Mouse (Mus musculus) monocyte, adult 5-6 weeks (primary cell): ENCODE measurements around the gene Dcaf12. TPM values are rescaled to one million over a fixed set of nuclear protein-coding genes. Genes with fewer than 3 reads are reported as not detected.

ENCODE experiments used
- ATAC-seq: fragments of 153-309, 156-312 bp; replicated peaks from 2 replicates; pipeline ENCODE4 v1.8.0; 2017; ENCODE audit warnings: mild to moderate bottlenecking; ENCODE audit not compliant: low TSS enrichment, insufficient number of reproducible peaks, severe bottlenecking, poor library complexity, low FRiP score
- total RNA-seq: library from RNA; stranded (forward); fragments of 200-1000, 200-491, 200-594 nt; gene quantifications from 3 replicates; pipeline ENCODE4 v1.2.3, GENCODE M21; 2017

Gene Dcaf12
- total RNA-seq = 44.1 to 49.8 TPM (median 44.7 TPM) in 3 replicates

DNA sequence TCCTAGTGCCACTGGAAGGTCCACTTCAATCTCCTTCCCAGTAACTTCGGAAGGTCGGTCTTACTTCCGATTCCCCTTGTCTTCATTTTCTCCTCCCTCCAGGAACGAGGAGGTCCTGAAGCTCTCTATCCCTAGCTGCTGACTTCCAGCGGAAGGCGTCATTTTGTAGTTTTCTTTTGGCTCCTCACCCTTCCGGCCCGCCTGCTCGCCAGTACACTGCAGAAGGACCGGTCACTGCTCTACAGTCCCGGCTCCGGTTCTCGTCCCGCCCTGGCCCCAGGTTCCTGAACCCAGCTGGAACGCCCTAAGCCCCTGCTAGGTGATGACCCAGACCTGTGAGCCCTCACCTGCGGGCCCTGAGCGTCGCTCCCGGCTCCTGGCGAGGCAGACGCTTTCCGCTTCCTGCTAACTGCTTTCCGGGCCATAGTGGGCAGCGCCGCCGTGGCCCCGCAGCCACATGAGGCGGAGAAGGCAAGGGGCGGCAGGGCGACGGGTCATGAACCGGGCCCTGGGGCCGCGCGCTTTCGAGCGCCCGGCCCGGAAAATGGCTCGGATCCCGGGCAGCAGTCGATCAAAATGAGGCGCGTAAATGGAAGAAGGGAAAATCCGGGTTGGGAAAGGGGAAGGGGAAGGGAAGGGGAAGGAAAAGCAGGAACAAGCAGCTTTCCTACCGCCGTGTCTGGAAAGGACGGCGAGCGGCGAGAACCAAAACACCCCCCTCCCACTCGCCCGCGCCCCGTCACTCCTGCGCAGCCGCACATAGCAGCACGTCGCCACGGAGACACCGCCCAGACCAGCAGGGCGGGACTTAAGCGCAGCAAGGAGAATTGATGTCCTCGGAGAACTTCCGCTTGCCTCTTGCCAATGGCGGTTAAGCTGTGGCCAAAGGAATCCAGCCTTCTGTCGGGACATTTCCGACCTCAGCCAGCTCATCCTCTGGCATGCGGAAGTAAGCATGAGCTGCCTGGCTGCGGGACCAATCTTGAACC lies at the start of gene Dcaf12:
Dcaf12 (minus strand) TSS at position 749 of the 989 bp plus-strand sequence.
- peak; percentile 88 for ATAC-seq

DNA sequence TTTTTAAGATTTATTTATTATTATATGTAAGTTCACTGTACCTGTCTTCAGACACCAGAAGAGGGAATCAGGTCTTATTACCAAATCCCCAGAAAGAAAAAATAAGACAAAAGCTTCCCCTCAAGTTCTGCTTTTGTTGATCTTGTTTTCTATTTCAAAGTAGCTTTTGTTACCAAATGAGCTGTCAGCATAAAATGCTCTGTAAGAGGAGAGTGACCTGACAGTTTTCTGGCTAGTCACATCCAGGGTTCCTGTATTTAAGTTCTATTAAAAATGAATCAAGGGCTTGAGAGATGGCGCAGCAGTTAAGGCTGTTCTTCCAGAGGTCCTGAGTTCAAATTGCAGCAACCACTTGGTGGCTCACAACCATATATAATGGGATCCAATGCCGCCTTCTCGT lies 46.4 kb upstream of the Dcaf12 start:
- peak; percentile 51 for ATAC-seq

DNA sequence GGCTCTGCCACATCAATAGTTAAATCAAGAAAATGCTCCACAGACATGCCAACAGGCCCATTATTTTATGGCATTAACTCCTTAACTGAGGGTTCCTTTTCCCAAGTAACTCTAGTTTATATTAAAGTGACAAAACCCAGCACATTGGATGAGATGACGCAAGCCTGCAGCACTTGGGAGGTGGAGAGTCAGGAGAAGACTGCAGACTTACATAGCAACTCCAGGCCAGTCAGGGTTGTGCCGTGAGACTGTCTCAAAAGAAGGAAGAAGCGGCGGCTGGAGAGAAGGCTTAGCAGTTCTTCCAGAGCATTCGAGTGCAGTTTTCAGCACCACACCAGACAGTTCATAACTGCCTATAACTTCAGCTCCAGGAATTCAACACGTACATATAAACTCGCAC lies 44.7 kb upstream of the Dcaf12 start:
- no peak for ATAC-seq

DNA sequence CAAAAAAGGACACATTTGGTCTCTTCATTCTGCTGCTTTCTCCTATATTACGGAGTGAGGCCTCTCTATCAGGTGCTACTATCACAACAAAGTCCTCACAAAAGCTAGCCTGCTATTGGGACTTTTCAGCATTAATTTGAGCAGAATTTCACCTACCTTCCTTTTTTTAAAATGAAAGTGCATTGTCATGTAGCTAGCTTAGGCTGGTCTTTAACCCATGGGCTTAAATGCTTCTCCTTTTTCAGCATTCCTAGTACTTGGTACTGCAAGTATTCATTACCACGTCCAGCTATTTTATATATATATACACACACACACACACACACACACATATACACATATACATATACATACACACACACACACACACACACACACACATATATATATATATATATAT lies 44.0 kb upstream of the Dcaf12 start:
- peak; percentile 42; the same call in 1 of the 2 replicates for ATAC-seq

DNA sequence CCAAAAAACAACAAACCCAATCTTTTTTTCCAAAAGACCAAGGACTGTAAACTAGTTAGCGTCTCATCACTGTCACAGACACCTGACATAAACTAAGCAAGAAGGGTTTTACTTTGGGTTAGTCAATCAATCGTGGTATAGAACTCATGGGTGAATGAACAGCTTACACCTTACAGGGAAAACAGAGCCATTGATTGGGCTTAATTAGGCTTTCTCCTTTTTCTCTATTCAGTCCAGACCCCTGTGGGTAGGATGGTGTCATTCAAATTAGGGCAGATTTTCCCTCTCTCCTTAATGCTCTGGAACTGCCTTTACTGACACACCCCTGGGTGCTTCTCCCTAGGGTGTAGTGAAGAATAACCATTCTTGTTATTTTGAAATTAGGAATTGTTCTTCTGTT lies 42.5 kb upstream of the Dcaf12 start:
- no peak for ATAC-seq

DNA sequence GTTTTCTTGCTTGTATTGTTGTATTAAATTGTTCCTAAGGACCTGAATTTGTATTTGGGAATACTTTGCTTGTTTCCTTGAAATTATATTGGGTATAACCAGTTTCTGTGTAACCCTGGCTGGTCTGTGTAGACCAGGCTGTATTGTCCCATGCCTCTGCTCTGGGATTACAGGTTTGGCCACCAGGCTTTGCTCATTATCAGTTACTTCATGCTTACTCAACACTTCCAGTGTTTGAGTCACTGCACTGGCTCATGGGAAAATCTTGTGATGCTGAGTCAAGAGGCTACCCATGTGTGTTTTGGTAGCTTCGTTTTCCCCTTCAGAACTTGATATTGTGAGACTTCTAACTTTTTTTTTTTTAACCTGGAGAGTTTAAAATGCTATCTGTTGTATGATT lies 38.6 kb upstream of the Dcaf12 start:
- ATAC-seq = no peak

DNA sequence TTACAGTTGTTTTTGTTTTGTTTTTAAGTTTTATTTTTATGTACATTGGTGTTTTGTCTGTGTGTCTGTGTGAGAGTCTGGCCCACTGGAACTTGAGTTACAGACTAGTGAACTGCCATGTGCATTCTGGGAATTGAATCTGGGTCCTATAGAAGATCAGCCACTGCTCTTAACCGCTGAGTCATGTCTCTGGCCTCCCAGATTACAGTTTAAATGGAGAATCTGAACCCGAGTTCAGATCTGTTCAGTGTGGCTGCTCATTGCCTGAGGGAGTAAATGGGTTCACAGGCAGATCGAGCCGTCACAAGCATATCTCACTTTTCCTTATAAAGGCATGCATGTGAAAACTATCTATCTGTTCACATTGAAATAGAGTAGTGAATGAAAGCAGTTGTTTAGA lies 38.1 kb upstream of the Dcaf12 start:
- ATAC-seq = no peak

DNA sequence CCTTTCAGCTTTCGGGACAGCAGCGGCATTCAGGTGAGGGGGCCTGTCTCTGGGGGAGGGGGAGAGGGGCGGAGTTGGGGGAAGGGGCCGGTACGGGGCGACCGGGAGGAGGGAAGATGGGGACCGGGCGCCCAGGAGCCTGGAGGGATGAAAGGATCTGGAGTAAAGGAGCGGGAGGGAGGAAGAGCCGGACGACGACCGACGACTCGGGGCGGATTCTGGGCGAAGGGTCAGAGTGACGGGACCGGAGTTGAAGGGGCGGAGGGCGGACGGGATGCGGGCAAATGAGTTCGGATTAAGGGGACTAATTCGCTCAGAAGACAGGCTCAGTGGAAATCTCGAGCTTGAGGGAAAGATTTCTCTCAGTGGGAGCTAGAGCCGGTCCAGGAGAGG lies 34.5 kb upstream of the Dcaf12 start:
- peak; percentile 25; the same call in 1 of the 2 replicates for ATAC-seq

DNA sequence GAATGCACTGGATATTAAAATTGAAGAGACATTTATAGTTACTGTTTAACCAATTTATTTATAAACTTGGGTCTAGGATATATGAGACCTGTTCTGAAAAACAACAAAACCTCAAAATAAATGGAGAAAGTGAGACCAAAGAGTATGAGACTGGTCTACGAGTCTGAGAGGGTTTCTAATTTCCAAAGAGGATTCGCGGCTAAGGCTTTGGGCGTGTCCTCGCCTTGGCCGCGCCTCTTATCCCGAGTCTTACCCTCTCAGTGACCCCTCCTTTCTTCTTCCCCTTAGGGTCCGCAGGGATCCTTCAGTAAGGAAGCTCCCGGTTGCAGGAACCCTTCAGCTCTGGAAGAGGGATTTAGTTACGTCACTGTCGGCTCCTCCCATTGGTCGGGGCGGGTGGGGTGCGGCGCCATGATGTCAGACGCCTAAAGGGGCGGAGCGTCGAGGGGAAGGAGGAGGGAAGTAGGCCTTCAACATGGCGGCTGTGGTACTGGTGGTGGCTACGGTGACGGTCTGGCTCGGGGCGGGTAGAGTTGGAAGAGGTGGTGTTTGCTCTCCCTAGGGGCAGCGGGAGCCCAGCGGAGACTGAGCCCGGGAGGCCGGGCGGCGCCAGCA lies 34.0 kb upstream of the Dcaf12 start, which contains the start of gene Ubap1:
Ubap1 (plus strand) TSS at position 413 of the 615 bp plus-strand sequence.
- peak; percentile 96 for ATAC-seq

DNA sequence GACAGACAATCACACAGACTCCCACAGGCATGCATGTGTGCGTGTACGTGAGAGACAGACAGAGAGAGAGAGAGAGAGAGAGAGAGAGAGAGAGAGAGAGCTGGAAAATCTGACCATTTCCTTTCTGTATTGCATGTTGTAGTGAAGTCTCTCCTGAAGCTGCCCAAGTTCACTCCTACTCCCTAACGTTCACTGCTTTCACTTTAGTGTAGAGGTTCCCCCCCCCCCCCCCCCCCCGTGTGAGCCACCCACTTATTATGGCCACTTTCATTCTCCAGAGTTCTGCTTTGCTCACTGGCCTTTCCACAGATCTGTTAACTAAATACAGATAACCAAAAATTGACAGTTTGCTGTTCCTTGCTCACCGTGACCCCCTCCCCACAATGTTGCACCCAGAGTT lies 33.1 kb upstream of the Dcaf12 start:
- 0 out of 2 replicates have a peak, but pooled peaks have one; percentile 47 for ATAC-seq

DNA sequence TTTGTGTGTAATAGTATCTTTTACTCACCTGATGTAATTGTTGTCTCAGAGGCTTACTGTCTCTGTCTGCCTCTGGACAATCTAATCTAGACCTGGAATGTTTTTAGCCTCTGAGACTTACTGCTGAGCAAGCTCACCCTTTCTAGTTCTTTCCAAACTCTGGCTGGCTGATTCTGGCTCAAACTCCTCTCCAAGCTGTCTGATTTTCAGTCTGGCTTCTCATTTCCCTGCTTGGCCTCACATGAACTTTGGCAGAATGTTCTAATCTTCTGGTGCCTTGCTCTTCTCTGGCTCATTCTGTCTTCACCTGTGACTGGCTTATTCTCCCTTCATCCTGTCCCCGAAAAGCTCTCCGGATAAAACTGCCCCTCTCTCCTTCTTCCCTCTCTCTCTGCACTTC lies 31.3 kb upstream of the Dcaf12 start:
- no peak for ATAC-seq

DNA sequence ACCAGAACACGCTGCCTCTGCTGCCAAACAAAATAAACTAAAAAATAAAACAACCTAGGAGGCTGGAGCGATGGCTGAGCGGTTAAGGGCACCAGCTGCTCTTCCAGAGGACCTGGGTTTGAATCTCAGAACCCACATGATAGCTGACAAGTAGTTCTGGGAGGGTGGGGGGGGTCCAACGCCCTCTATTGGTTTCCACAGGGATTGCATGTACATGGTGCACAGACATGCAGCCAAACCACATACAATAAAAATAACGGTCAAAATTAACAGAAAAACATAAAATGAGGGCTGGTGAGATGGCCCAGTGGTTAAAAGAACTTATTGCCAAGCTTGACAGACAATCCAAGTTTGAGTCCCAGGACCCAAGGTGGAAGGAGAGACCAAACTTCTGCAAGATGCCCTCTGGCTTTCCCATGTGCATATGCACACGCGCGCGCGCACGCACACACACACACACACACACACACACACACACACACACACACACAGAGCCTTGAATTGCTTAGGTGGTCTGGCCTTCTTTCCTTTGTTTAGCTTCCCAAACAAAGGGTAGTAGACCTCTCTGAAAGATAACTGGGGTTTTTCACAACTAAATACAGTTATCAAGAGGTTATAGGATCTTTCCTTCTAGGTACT lies 26.3 kb upstream of the Dcaf12 start:
- ATAC-seq = no peak

DNA sequence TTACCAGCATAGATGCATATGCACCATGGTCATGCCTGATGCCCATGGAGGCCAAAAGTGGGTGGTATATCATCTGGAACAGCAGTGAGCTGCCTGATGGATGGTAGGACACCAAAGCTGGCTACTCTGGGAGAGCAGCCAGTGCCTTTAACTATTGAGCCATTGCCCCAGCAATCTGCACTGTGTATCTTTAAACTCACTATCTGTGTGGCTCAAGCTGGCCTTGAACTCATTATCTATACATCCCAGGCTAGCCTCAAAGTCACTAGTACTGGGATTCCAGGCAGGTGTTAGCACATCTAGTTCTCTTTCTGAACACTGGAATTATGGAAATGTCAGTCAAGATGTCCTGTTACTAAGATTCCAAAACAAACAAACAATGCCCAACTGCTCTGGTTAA lies 21.9 kb upstream of the Dcaf12 start:
- no peak for ATAC-seq

DNA sequence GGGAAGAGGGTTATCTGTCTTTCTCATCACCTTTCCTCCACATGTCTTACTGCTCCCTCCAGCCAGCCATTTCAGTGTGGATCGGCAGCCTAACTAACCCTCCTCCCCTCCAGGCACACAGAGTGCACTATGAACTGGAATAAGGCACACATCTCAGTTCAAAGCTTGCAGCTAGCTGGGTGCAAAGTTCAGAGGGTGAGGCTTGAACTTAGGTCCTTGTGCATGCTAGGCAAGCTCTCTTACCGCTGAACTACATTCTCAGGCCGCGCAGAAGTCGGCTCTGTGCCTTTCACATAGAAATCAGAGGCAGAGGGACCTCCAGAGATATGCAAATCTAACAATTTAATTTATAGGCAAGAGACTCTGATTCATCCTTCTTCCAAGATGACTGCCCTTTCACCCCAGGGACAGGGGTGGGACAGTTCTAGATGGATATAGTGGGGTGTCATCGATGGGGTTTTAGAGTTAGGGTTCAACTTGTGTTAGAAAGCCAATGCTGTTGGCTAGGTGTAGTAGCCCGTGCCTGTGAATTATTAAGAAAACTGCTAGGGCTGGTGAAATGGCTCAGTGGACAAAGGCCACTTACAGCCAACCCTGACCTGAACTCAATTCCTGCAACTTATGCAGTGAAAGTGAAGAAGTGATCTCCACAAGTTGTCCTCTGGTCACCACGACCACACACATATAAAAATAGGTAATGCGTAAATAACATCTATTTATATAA lies 17.2 kb upstream of the Dcaf12 start:
- no peak for ATAC-seq

DNA sequence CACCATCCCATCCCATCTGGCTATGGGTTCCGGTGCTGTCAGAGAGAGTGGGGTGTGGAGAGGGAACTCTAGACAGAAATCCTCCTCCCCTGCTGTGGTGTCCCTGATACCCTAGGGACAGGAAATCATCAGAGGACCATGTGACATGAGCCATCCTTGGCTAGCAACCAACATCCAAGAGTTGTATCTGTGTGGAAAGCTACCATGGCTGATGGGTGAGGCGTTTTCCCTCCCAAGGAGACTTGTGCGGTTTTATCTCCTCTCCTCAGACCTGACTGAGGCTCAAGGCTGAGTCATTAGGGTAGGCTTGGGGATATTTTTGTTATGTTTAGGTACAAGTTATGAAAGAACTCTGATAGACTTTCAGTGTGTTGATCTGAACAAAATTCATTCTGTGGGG lies 16.4 kb upstream of the Dcaf12 start:
- ATAC-seq = no peak

DNA sequence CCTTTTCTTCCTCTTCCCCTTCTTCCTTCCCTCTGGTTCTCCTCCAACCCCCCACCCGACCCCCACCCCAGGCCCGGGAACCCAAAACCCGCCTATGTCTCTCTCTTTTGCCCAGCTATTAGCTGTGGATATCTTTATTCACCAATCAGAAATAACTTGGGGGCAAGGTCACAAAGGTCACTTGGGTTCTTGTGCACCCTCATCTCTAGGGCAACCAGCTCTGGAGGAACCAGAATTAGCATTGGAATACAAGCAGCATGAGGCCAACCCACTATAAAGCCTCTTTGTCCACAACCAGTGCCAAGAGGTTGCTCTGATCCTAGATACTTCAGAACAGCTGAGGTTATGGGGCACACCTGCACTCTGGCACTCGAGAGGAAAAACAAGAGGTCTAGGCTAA lies 14.8 kb upstream of the Dcaf12 start:
- ATAC-seq = no peak

DNA sequence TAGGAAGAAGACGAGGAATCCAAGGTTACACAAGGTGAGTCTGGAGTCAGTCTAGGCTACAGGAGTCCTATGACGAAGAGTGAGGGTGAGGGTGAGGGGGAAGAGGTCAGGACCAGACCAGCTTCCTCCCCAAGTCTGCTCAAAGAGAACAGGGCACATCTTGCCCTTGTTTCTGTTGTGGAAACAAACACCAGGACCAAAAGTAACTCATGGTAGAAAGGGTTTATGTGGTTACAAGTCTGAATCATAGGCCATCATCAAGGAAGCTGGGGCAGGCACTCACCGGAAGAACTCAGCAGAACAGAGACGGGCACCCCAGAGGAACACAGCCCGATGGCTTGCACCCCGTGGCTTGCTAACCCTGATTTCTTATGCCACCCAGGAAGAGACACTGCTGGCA lies 12.2 kb upstream of the Dcaf12 start:
- no peak for ATAC-seq

DNA sequence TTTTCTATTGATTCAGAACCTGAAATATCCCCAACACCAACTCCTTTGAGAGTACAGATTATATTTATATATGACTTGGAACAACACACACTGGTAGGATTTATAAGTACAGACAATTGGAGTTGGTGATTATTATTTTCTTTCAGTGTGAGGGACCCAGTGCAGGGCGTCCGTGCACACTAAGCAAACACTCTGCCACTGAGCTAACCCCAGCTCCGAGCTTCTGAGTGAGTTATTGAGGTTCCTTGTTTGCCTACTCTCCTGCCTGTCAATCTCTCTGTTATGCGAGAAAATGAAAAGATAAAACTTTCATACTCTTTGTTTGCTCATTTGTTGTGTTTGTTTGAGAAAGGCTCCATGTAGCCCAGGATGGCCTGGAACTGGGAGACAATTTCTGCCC lies 6.3 kb upstream of the Dcaf12 start:
- ATAC-seq = no peak

DNA sequence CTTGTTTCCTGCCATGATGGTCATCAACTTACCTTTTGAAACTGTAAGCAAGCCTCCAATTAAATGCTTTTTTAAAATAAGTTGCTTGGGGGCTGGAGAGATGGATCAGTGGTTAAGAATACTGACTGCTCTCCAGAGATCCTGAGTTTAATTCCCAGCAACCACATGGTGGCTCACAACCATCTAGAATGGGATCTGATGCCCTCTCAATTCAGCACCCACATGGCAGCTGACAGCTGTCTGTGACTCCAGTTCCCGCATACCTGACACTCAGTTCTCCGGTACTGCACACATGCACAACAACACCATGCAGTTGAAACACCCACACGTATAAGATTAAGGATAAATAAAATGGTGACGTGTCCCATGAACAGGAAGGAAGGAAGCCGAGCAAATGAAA lies 3.6 kb upstream of the Dcaf12 start:
- no peak for ATAC-seq
